Mouse (Mus musculus): ENCODE results near the gene Rtn4ip1. TPM values are rescaled to one million over a fixed set of nuclear protein-coding genes. Genes with fewer than 3 reads are reported as not detected.

Gene Rtn4ip1
- polyA plus RNA-seq, 1 experiment from 2014 or later: 25.7 TPM

DNA sequence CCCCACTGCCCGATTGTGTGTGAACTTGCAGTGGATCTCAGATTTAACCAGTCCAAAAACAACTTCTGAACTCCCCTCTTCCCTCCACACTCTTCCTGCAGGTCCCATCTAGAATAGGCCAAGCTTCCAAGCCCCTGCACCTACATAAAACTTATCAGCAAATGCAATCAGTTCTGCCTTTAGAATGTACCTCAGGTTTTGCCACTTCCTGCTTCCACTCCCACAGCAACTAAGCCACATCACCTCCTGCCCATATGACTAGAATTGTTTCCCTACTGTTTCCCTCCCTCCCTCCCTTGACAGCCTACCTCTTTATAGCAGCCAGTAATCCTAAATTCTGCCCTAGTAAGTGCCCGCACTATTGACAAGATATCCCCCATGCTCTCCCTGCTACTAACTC is 82.3 kb downstream of the Rtn4ip1 start:
- Histone ChIP-seq H3K27me3 (ENCODE audit: control insufficient read depth, insufficient read depth, low read length) (no peaks in the 10 kb centered on the region), H3K36me3 (ENCODE audit: control insufficient read depth, insufficient read depth, low read length) (no peaks in the 10 kb centered on the region), H3K9ac (ENCODE audit: low read depth, low read length) (no peak overlapping the region), H3K4me2 (no peak overlapping the region), H3K9me3 (replicated peaks; ENCODE audit: control insufficient read depth, low read length) (no peaks in the 10 kb centered on the region), H3K27ac (ENCODE audit: low read depth, low read length) (no peak overlapping the region), H3K4me3 (ENCODE audit: low read depth, low read length) (no peak overlapping the region), H3K4me1 (ENCODE audit: control insufficient read depth, insufficient read depth, low read length) (no peaks in the 10 kb centered on the region)
- WGBS (ENCODE audit: insufficient replicate concordance): 85% methylated on average over 2 of the region's 2 CpGs
- ATAC-seq (replicated peaks; ENCODE audit: insufficient number of reproducible peaks, low FRiP score, low TSS enrichment): no peak

DNA sequence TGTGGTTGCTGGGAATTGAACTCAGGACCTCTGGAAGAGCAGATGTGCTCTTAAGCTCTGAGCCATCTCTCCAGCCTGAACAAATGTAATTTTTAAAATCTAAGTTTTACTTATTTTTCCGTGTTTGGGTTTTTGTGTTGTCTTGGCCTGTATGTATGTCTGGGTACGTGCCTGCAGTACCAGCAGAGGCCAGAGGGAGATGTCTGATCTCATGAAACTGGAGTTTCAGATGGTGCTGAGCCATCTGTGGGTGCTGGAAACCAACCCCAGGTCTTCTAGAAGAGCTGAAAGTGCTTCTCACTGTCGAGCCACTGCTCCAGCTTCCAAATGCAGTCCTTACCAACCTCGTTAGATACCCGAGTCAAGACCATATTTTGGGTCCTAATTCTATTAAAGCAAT is 89.7 kb downstream of the Rtn4ip1 start:
- Histone ChIP-seq H3K4me2 (no peak overlapping the region), H3K27ac (ENCODE audit: low read depth, low read length) (no peak overlapping the region), H3K9me3 (replicated peaks; ENCODE audit: control insufficient read depth, low read length) (no peaks in the 10 kb centered on the region), H3K4me3 (ENCODE audit: low read depth, low read length) (no peak overlapping the region), H3K36me3 (ENCODE audit: control insufficient read depth, insufficient read depth, low read length) (no peaks in the 10 kb centered on the region), H3K9ac (ENCODE audit: low read depth, low read length) (no peak overlapping the region), H3K27me3 (ENCODE audit: control insufficient read depth, insufficient read depth, low read length) (no peaks in the 10 kb centered on the region), H3K4me1 (ENCODE audit: control insufficient read depth, insufficient read depth, low read length) (no peaks in the 10 kb centered on the region)
- ATAC-seq (replicated peaks; ENCODE audit: insufficient number of reproducible peaks, low FRiP score, low TSS enrichment): no peak
- 86% methylated on average over 5 of the region's 5 CpGs for WGBS (ENCODE audit: insufficient replicate concordance)

DNA sequence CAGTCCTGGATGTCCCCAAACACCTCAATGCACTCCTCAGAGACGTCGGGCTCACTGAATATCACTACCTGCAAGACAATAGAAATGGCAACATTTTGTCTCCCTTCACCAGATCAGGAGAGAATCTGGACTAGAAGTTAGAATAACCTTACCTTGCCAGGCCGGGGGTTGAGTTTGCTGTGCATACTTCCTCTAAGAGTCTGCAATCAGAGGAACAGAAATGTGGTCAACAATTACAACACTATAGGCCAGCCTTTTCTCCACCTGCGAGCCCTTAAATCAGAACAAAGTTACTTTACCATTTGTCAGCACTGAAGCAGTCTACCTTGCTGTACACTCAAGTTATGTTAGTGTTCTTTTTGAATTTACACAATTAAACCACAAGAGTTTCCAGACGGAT is 90.9 kb downstream of the Rtn4ip1 start:
- H3K36me3 ChIP-seq (ENCODE audit: control insufficient read depth, insufficient read depth, low read length): no peaks in the 10 kb centered on the region
- 77% methylated on average over 5 of the region's 5 CpGs for WGBS (ENCODE audit: insufficient replicate concordance)

DNA sequence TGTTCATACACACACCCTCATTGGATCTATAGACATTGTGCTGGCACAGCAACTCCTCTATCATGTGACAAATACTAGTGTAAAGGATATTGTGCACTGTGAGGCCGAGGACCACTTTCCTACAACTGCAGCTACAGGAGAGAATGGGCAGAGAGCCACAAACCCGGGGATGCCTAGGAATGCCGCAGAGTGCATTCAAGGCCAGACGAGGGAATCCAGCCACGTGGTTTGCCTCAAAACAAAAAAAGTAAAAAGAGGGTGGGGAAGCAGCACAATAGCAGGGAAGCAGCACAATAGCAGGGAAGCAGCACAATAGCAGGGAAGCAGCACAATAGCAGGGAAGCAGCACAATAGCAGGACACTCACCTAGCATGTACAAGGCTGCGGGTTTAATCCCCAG is 91.6 kb downstream of the Rtn4ip1 start:
- Histone ChIP-seq H3K4me1 (ENCODE audit: control insufficient read depth, insufficient read depth, low read length) (0 out of 2 replicates have a peak, but pooled peaks cover 3% of the 10 kb centered on the region), H3K36me3 (ENCODE audit: control insufficient read depth, insufficient read depth, low read length) (no peaks in the 10 kb centered on the region), H3K9me3 (replicated peaks; ENCODE audit: control insufficient read depth, low read length) (no peaks in the 10 kb centered on the region), H3K9ac (ENCODE audit: low read depth, low read length) (no peak overlapping the region), H3K27ac (ENCODE audit: low read depth, low read length) (no peak overlapping the region), H3K27me3 (ENCODE audit: control insufficient read depth, insufficient read depth, low read length) (no peaks in the 10 kb centered on the region), H3K4me2 (no peak overlapping the region), H3K4me3 (ENCODE audit: low read depth, low read length) (no peak overlapping the region)
- WGBS (ENCODE audit: insufficient replicate concordance): 43% methylated on average over 6 of the region's 6 CpGs
- no peak for ATAC-seq (replicated peaks; ENCODE audit: insufficient number of reproducible peaks, low FRiP score, low TSS enrichment)

More for the DNA sequence above, 90.9 kb downstream of the Rtn4ip1 start:
- H3K4me3 ChIP-seq (ENCODE audit: low read depth, low read length): no peak overlapping the region
- H3K27me3 ChIP-seq (ENCODE audit: control insufficient read depth, insufficient read depth, low read length): no peaks in the 10 kb centered on the region
- no peaks in the 10 kb centered on the region for H3K4me1 ChIP-seq (ENCODE audit: control insufficient read depth, insufficient read depth, low read length)
- H3K9me3 ChIP-seq (replicated peaks; ENCODE audit: control insufficient read depth, low read length): no peaks in the 10 kb centered on the region
- H3K27ac ChIP-seq (ENCODE audit: low read depth, low read length): no peak overlapping the region
- no peak overlapping the region for H3K4me2 ChIP-seq
- ATAC-seq (replicated peaks; ENCODE audit: insufficient number of reproducible peaks, low FRiP score, low TSS enrichment): no peak
- no peak overlapping the region for H3K9ac ChIP-seq (ENCODE audit: low read depth, low read length)

DNA sequence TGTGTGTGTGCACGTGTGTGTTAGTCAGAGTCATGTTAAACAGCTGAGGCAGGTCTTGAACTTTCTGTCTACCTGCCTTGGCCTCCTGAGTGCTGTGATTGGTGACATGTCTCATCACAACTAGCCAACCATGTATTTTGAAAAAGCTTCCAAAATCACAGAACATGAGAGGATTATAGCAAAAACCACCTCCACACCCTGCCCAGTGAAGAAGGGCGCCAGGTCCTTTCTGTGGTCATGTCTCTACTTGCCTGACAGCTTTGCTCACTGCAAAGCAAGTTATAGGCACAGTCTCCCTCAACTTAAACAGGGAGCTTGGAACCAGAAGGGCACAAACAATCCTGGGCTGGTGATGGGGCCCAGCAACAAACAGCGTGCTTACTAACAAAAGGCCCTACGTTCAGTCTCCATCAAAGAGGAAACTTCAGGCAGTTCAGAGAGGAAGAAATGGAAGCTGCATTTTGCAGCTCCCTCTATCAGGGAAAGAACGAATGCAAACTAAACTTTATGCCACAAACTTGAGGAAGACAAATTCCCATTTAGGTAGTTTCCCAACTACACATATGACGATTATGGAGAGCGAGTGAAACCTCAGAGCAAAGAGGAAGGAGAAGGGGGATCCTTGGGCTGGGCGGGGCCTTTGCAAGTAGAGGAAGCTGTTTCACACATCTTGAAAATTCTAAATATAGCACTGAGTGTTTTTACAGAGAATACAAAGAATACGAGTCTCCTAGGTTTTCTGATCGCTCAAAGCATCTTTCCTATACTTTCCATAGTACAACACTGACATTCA is 94.4 kb downstream of the Rtn4ip1 start:
- no peak for ATAC-seq (replicated peaks; ENCODE audit: insufficient number of reproducible peaks, low FRiP score, low TSS enrichment)
- WGBS (ENCODE audit: insufficient replicate concordance): 69% methylated on average over 10 of the region's 10 CpGs
- Histone ChIP-seq H3K9ac (ENCODE audit: low read depth, low read length) (no peak overlapping the region), H3K4me2 (no peak overlapping the region), H3K27ac (ENCODE audit: low read depth, low read length) (no peak overlapping the region), H3K36me3 (ENCODE audit: control insufficient read depth, insufficient read depth, low read length) (no peaks in the 10 kb centered on the region), H3K4me1 (ENCODE audit: control insufficient read depth, insufficient read depth, low read length) (peaks cover 4% of the 10 kb centered on the region; the same call in 1 of the 2 replicates), H3K27me3 (ENCODE audit: control insufficient read depth, insufficient read depth, low read length) (peaks cover 5% of the 10 kb centered on the region), H3K4me3 (ENCODE audit: low read depth, low read length) (no peak overlapping the region), H3K9me3 (replicated peaks; ENCODE audit: control insufficient read depth, low read length) (no peaks in the 10 kb centered on the region)

DNA sequence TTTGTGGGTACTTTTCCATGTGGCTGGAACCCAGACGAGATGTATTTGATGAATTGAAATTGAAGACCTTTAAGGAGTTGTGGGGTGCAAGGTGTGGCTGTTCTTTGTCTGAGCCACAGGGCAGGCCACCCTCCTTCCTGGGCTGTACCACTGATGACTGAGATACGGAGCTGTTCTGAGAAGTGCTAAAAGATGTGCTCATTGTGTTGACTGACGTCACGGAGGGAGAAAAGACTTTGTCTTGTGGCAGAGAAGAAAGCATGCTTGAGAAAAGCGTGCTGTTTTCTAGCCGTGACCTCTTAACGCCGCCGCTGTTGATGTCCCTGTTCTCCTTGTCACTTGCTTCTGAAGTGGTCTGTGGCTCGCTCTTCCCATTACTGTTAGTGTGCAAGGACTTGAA is 95.7 kb downstream of the Rtn4ip1 start:
- no peak overlapping the region for H3K4me3 ChIP-seq (ENCODE audit: low read depth, low read length)
- 61% methylated on average over 10 of the region's 10 CpGs for WGBS (ENCODE audit: insufficient replicate concordance)
- H3K27ac ChIP-seq (ENCODE audit: low read depth, low read length): no peak overlapping the region
- H3K27me3 ChIP-seq (ENCODE audit: control insufficient read depth, insufficient read depth, low read length): peaks cover 15% of the 10 kb centered on the region
- H3K9me3 ChIP-seq (replicated peaks; ENCODE audit: control insufficient read depth, low read length): no peaks in the 10 kb centered on the region
- no peak overlapping the region for H3K4me2 ChIP-seq
- H3K4me1 ChIP-seq (ENCODE audit: control insufficient read depth, insufficient read depth, low read length): peaks cover 4% of the 10 kb centered on the region; the same call in 1 of the 2 replicates
- ATAC-seq (replicated peaks; ENCODE audit: insufficient number of reproducible peaks, low FRiP score, low TSS enrichment): no peak
- no peaks in the 10 kb centered on the region for H3K36me3 ChIP-seq (ENCODE audit: control insufficient read depth, insufficient read depth, low read length)
- H3K9ac ChIP-seq (ENCODE audit: low read depth, low read length): no peak overlapping the region

DNA sequence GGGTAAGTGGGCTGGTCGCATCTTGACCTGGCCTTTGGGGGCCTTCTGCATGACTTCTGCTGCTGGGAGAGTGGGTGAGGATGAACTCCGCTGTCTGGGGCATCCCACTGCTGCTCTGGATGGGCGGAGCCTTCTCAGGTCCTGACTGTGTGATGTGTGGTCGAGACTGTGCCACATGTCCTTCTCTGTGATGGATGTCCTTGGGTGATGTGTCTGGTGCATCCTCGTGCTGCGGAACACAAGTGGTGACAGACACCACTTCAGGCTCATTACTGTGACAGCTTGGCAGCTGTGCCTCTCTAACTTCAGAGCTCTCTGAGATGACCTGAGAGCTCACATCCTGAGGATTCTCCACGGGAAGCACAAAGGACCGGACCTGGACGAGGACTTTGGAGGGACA is 96.4 kb downstream of the Rtn4ip1 start:
- no peak overlapping the region for H3K4me3 ChIP-seq (ENCODE audit: low read depth, low read length)
- ATAC-seq (replicated peaks; ENCODE audit: insufficient number of reproducible peaks, low FRiP score, low TSS enrichment): no peak
- H3K27ac ChIP-seq (ENCODE audit: low read depth, low read length): no peak overlapping the region
- H3K36me3 ChIP-seq (ENCODE audit: control insufficient read depth, insufficient read depth, low read length): no peaks in the 10 kb centered on the region
- WGBS (ENCODE audit: insufficient replicate concordance): 49% methylated on average over 9 of the region's 9 CpGs
- H3K27me3 ChIP-seq (ENCODE audit: control insufficient read depth, insufficient read depth, low read length): peaks cover 22% of the 10 kb centered on the region
- peaks cover 4% of the 10 kb centered on the region; the same call in 1 of the 2 replicates for H3K4me1 ChIP-seq (ENCODE audit: control insufficient read depth, insufficient read depth, low read length)
- H3K9ac ChIP-seq (ENCODE audit: low read depth, low read length): no peak overlapping the region
- H3K4me2 ChIP-seq: no peak overlapping the region
- H3K9me3 ChIP-seq (replicated peaks; ENCODE audit: control insufficient read depth, low read length): no peaks in the 10 kb centered on the region

DNA sequence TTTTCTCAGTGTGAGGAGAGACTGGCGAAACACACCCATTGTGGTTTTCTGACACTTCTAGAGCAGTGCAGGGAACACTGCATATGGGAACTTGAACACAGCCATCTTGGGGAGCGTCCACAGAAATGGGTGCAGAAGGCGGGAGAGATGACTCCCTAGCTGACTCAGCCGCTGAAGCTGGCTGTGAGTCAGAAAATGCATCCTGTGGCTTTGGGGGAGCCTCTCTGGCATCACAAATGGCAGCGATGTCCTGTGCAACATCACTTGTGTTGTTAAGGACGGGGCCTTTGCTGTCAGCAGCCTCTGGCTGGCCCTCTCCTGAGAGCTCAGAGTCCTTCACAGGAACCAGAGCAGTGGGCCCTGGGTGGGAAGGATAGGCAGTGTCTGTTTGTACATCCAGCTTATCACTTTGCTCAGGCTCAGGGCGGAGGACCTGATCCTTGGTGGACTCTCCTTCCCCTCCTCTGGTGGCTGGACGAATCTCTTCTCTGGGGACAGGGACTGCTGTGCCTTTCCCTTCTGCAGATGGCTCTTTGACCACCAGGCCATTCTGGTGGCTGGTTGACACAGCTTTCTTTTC is 97.0 kb downstream of the Rtn4ip1 start:
- no peaks in the 10 kb centered on the region for H3K9me3 ChIP-seq (replicated peaks; ENCODE audit: control insufficient read depth, low read length)
- no peaks in the 10 kb centered on the region for H3K36me3 ChIP-seq (ENCODE audit: control insufficient read depth, insufficient read depth, low read length)
- 48% methylated on average over 8 of the region's 8 CpGs for WGBS (ENCODE audit: insufficient replicate concordance)
- ATAC-seq (replicated peaks; ENCODE audit: insufficient number of reproducible peaks, low FRiP score, low TSS enrichment): no peak
- peaks cover 4% of the 10 kb centered on the region; the same call in 1 of the 2 replicates for H3K4me1 ChIP-seq (ENCODE audit: control insufficient read depth, insufficient read depth, low read length)
- H3K4me2 ChIP-seq: no peak overlapping the region
- H3K4me3 ChIP-seq (ENCODE audit: low read depth, low read length): no peak overlapping the region
- peaks cover 28% of the 10 kb centered on the region for H3K27me3 ChIP-seq (ENCODE audit: control insufficient read depth, insufficient read depth, low read length)
- no peak overlapping the region for H3K27ac ChIP-seq (ENCODE audit: low read depth, low read length)
- H3K9ac ChIP-seq (ENCODE audit: low read depth, low read length): no peak overlapping the region
